Mouse (Mus musculus) liver, postnatal 0 days (tissue): ENCODE results near the gene Ccl11.

ENCODE experiments used
- CTCF ChIP-seq: sonication (generic); IDR thresholded peaks from 2 replicates; pipeline ENCODE4 v1.5.1; 2016; ENCODE audit warnings: antibody characterized with exemption, low read depth
- EP300 ChIP-seq: IDR thresholded peaks from 2 replicates; pipeline ENCODE4 v1.6.1; 2016; ENCODE audit warnings: antibody characterized with exemption, low read depth, mild to moderate bottlenecking

GRCm38 (mm10) chr11:82057646-82058045, at the start of gene Ccl11:
- TF ChIP-seq CTCF (no peak), EP300 (no peak)
